Mouse (Mus musculus): ENCODE results near the gene Rsu1.

Rsu1 gene

GRCm38 (mm10) chr2:13271165-13271957 is at the start of gene Rsu1:
Gene Rsu1 (minus strand): TSS chr2:13271415.
- peak; percentile 94 to 96 for DNase-seq

- no peak for DNase-seq
These were observed 32.2 kb upstream of the Rsu1 start for GRCm38 (mm10) chr2:13303376-13303775.

GRCm38 (mm10) chr2:13299031-13299430 is 27.8 kb upstream of the Rsu1 start:
- DNase-seq: peak; percentile 13 to 18

GRCm38 (mm10) chr2:13297733-13298132 is 26.5 kb upstream of the Rsu1 start:
- no peak for DNase-seq

- no peak for DNase-seq
These were observed 19.4 kb upstream of the Rsu1 start for GRCm38 (mm10) chr2:13290661-13291060.

- DNase-seq: no peak
These were observed 18.9 kb upstream of the Rsu1 start for GRCm38 (mm10) chr2:13290070-13290469.

GRCm38 (mm10) chr2:13278114-13278862 is 7.1 kb upstream of the Rsu1 start:
- DNase-seq: no peak

GRCm38 (mm10) chr2:13275874-13276273 is 4.7 kb upstream of the Rsu1 start:
- DNase-seq: peak; percentile 15 to 26

- DNase-seq: no peak
These were observed 479 bp downstream of the Rsu1 start for GRCm38 (mm10) chr2:13270736-13271135.

- no peak for DNase-seq
These were observed 2.4 kb downstream of the Rsu1 start for GRCm38 (mm10) chr2:13268681-13269293.

GRCm38 (mm10) chr2:13264875-13265274 is 6.3 kb downstream of the Rsu1 start:
- DNase-seq: peak in 1 of 2 experiments; percentile 17

GRCm38 (mm10) chr2:13263150-13263549 is 8.1 kb downstream of the Rsu1 start:
- DNase-seq: no peak

- DNase-seq: no peak
These were observed 12.6 kb downstream of the Rsu1 start for GRCm38 (mm10) chr2:13258606-13259005.

GRCm38 (mm10) chr2:13240711-13241110 is 30.5 kb downstream of the Rsu1 start:
- no peak for DNase-seq

GRCm38 (mm10) chr2:13237140-13237901 is 33.9 kb downstream of the Rsu1 start:
- peak; percentile 31 to 55 for DNase-seq

- no peak for DNase-seq
These were observed 35.5 kb downstream of the Rsu1 start for GRCm38 (mm10) chr2:13235696-13236095.

GRCm38 (mm10) chr2:13234796-13235195 is 36.4 kb downstream of the Rsu1 start:
- no peak for DNase-seq

- peak in 1 of 2 experiments; percentile 22 for DNase-seq
These were observed 37.3 kb downstream of the Rsu1 start for GRCm38 (mm10) chr2:13233902-13234301.

- DNase-seq: peak; percentile 13 to 30
These were observed 37.9 kb downstream of the Rsu1 start for GRCm38 (mm10) chr2:13233254-13233835.

- DNase-seq: no peak
These were observed 38.9 kb downstream of the Rsu1 start for GRCm38 (mm10) chr2:13232305-13232704.

GRCm38 (mm10) chr2:13229686-13230085 is 41.5 kb downstream of the Rsu1 start:
- DNase-seq: no peak

GRCm38 (mm10) chr2:13226031-13226430 is 45.2 kb downstream of the Rsu1 start:
- DNase-seq: no peak
